Mouse (Mus musculus) embryo, embryonic 9.5 days (tissue): ENCODE measurements around the gene Rnf5.
A peak's percentile ranks its signal among the peaks of the same experiment; 100 is the strongest.

Source experiments
- DNase-seq: peaks from one replicate; pipeline ENCODE4 v3.0.0-alpha.2; 2017; ENCODE audit errors: extremely low spot score

The Rnf5 gene

GRCm38 (mm10) chr17:34603375-34604060, at the start of gene Rnf5:
Gene Rnf5, minus strand, starts transcription at chr17:34603690.
- peak; percentile 99 for DNase-seq

- DNase-seq, result no peak
Observed at GRCm38 (mm10) chr17:34652985-34653384, 49.5 kb upstream of the Rnf5 start.

GRCm38 (mm10) chr17:34652546-34652945, 49.1 kb upstream of the Rnf5 start:
- DNase-seq, result no peak

- DNase-seq, result peak; percentile 45
Observed at GRCm38 (mm10) chr17:34651507-34652221, 48.2 kb upstream of the Rnf5 start.

- no peak for DNase-seq
Observed at GRCm38 (mm10) chr17:34650781-34651180, 47.3 kb upstream of the Rnf5 start.

GRCm38 (mm10) chr17:34649106-34649864, 45.8 kb upstream of the Rnf5 start:
- no peak for DNase-seq

- DNase-seq, result no peak
Observed at GRCm38 (mm10) chr17:34648141-34648890, 44.8 kb upstream of the Rnf5 start.

- DNase-seq, result peak; percentile 88
Observed at GRCm38 (mm10) chr17:34646906-34647787, 43.7 kb upstream of the Rnf5 start, which contains the start of gene Atf6b. Gene Atf6b, plus strand, starts transcription at chr17:34647146.

- no peak for DNase-seq
Observed at GRCm38 (mm10) chr17:34645831-34646511, 42.5 kb upstream of the Rnf5 start.

GRCm38 (mm10) chr17:34645256-34645829, 41.9 kb upstream of the Rnf5 start:
- DNase-seq, result no peak

- DNase-seq, result peak; percentile 94
Observed at GRCm38 (mm10) chr17:34644608-34645007, 41.1 kb upstream of the Rnf5 start, which contains the start of gene Fkbpl. Gene Fkbpl, plus strand, starts transcription at chr17:34644764.

- no peak for DNase-seq
Observed at GRCm38 (mm10) chr17:34643944-34644343, 40.5 kb upstream of the Rnf5 start.

- DNase-seq, result no peak
Observed at GRCm38 (mm10) chr17:34643379-34643778, 39.9 kb upstream of the Rnf5 start.

- no peak for DNase-seq
Observed at GRCm38 (mm10) chr17:34641945-34642344, 38.5 kb upstream of the Rnf5 start.

GRCm38 (mm10) chr17:34640778-34641601, 37.5 kb upstream of the Rnf5 start:
- DNase-seq, result no peak

- DNase-seq, result no peak
Observed at GRCm38 (mm10) chr17:34639461-34640255, 36.2 kb upstream of the Rnf5 start.

GRCm38 (mm10) chr17:34637459-34637858, 34.0 kb upstream of the Rnf5 start:
- no peak for DNase-seq

GRCm38 (mm10) chr17:34635671-34636070, 32.2 kb upstream of the Rnf5 start:
- DNase-seq, result no peak
